Mouse (Mus musculus) heart, postnatal 0 days (tissue): Measurements from ENCODE around the gene Clec2l. TPM values are rescaled to one million over a fixed set of nuclear protein-coding genes. Genes with fewer than 3 reads are reported as not detected.

ENCODE experiments used
- ATAC-seq: fragments of 200-750 bp; cut with Nextera tagmentation; 2 replicates; pipeline ENCODE4 v1.8.0; 2017; ENCODE audit warnings: low read depth, moderate number of reproducible peaks, moderate library complexity; ENCODE audit not compliant: insufficient read depth
- DNase-seq: peaks from one replicate; pipeline ENCODE4 v3.0.0-alpha.2; 2016; ENCODE audit warnings: low spot score
- H3K27ac ChIP-seq: fragments of 300-500 bp; sonication (generic); 2 replicates; pipeline ENCODE4 v1.5.1; 2014; ENCODE audit warnings: low read depth, mild to moderate bottlenecking
- H3K27me3 ChIP-seq: fragments of 300-500 bp; sonication (generic); 2 replicates; pipeline ENCODE4 v1.6.1; 2014; ENCODE audit warnings: low read length, mixed read lengths; ENCODE audit not compliant: control insufficient read depth, insufficient read depth
- H3K36me3 ChIP-seq: fragments of 300-500 bp; sonication (generic); replicated peaks from 2 replicates; pipeline ENCODE4 v1.6.1; 2014; ENCODE audit warnings: low read length, mixed read lengths; ENCODE audit not compliant: control insufficient read depth, insufficient read depth
- H3K4me1 ChIP-seq: fragments of 300-500 bp; sonication (generic); 2 replicates; pipeline ENCODE4 v1.6.1; 2014; ENCODE audit warnings: antibody characterized with exemption; ENCODE audit not compliant: control insufficient read depth, insufficient read depth
- H3K4me2 ChIP-seq: fragments of 300-500 bp; sonication (generic); 2 replicates; pipeline ENCODE4 v1.6.1; 2014; ENCODE audit warnings: low read depth, mild to moderate bottlenecking, low read length, moderate library complexity
- H3K4me3 ChIP-seq: fragments of 300-500 bp; sonication (generic); 2 replicates; pipeline ENCODE4 v1.5.1; 2014; ENCODE audit warnings: low read depth, low read length
- H3K9ac ChIP-seq: fragments of 300-500 bp; sonication (generic); replicated peaks from 2 replicates; pipeline ENCODE4 v1.6.1; 2014; ENCODE audit warnings: low read depth, low read length, mixed read lengths
- H3K9me3 ChIP-seq: fragments of 300-500 bp; sonication (generic); replicated peaks from 2 replicates; pipeline ENCODE4 v1.6.1; 2016; ENCODE audit warnings: low read length; ENCODE audit not compliant: control insufficient read depth
- CTCF ChIP-seq: IDR thresholded peaks from 2 replicates; pipeline ENCODE4 v1.5.1; 2016; ENCODE audit warnings: antibody characterized with exemption, control low read depth, low read depth
- EP300 ChIP-seq: IDR thresholded peaks from 2 replicates; pipeline ENCODE4 v1.6.1; 2016; ENCODE audit warnings: antibody characterized with exemption, low read depth
- WGBS: fragments of 180-500 bp; shearing (Covaris S2); extraction: QIAGEN DNeasy Blood & Tissue Kit; methylation state at CpG from one replicate; pipeline ENCODE4 v1.1.7; 2014; 5-methylcytosine and 5-hydroxymethylcytosine counted together
- polyA plus RNA-seq: library from polyadenylated mRNA; unstranded; fragments of >200 nt; fragmentation: Nextera tagmentation; extraction: Ambion mirVana; gene quantifications from 2 replicates; pipeline ENCODE4 v1.2.1, GENCODE M21; 2015
- total RNA-seq: library from RNA; depleted of rRNA; stranded (reverse); fragments of >200 nt; gene quantifications from 2 replicates; pipeline ENCODE4 v1.2.3, GENCODE M21; 2014; ENCODE audit warnings: low replicate concordance

Gene Clec2l
- total and polyA plus RNA-seq, 2 experiments from 2014 or later = 1.2 to 3.4 TPM

DNA sequence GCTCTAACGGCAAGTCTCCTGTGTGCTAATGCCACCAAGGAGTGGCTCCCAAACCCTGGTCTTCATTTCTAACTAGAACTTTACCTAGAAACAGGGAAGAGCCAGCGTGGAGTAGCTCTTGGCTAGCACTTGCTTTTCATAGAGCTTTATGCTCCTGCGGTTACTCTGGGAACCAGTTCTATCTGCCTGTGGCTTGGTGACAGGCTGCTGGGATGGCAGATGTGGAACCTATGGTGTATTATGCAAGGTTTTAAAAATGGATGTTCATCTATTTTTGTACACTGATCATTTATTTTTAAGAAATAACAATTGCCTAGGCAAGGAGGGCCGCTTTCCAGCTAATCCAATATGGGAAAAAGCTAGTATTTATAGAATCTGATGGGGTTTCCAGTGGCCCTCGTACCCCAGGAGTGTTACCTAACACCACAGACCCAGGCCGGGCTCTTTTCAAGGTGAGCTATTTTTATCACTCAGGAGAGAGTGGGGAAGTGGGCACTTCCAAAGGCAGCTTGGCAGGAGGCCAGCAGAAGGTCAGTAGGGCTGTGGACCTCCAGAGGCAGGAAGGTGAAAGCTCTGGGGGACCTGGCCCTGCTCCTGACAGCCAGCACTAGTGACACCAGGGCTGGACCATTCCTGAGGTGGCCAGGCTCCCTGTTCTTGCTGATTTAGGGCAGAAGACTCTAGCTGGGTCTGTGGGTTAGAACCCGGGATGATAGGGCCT lies 41.6 kb downstream of the Clec2l start:
- Histone ChIP-seq H3K9me3 (no peaks in the 10 kb centered on the region), H3K4me1 (peaks cover 26% of the 10 kb centered on the region), H3K4me2 (no peak overlapping the region), H3K27me3 (no peaks in the 10 kb centered on the region), H3K9ac (0 out of 2 replicates have a peak overlapping the region, but pooled peaks have one; percentile 12), H3K4me3 (no peak overlapping the region), H3K36me3 (peaks cover 42% of the 10 kb centered on the region), H3K27ac (peak overlapping the region; percentile 82)
- TF ChIP-seq EP300 (no peak; the same call in 1 of the 2 replicates), CTCF (no peak)
- 33% methylated on average over 7 of the region's 7 CpGs for WGBS
- ATAC-seq (peak; percentile 83), DNase-seq (peak; percentile 52)

- Histone ChIP-seq H3K27ac (no peak overlapping the region), H3K4me2 (no peak overlapping the region), H3K36me3 (peaks cover 52% of the 10 kb centered on the region), H3K9me3 (no peaks in the 10 kb centered on the region), H3K27me3 (no peaks in the 10 kb centered on the region), H3K9ac (no peak overlapping the region), H3K4me3 (no peak overlapping the region), H3K4me1 (peaks cover 9% of the 10 kb centered on the region; the same call in 1 of the 2 replicates)
- 84% methylated on average over 3 of the region's 3 CpGs for WGBS
- DNase-seq (no peak), ATAC-seq (no peak)
- TF ChIP-seq EP300 (no peak), CTCF (no peak)
Measured at GRCm38 (mm10) chr6:38710449-38710848, 47.6 kb downstream of the Clec2l start.

DNA sequence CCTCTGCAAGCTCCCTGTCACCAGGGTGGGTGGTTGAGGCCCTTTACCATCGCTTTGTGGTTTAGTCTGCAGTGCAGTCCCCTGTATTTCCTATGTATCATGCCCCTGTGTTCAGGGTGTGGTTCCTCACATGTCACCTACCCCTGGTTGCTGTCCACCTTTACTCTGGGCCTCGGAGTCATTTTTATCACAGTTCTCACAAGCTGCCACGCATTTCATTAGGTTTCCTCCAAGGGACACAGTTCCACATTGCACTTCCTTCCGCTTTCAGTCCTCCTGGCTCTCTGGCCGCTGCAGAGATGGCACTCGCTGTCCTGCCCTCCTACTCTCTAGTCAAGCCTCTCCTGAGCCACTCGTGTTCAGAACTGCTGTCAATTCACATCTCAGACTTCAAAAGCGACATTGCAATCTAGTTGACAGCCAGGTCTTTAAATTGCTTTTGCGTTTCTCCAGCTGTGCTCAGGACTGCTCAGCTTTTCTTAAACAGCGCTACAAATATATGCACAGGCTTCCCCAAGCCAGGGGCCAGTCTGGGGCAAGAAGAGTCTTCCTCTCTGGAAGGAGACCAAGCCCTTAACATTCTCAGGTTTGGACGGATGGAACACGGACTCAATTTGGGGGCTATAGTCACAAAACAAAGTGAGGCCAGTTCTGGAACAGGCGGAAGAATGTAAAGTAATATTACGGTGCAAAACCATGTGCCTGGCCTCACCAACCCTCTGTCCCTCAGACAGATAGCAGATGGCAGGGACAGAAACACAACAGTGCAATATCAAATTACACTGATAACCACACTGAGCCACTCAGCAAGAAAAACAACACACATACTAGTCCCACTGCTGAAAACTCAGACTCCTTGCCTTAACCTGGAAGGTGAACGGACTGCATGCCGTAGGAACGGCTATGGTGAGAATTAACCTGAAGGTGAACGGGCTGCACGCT lies 51.4 kb downstream of the Clec2l start:
- no peaks in the 10 kb centered on the region for H3K9me3 ChIP-seq
- DNase-seq (no peak), ATAC-seq (peak; percentile 74)
- no peak overlapping the region for H3K4me2 ChIP-seq
- H3K4me1 ChIP-seq = peaks cover 9% of the 10 kb centered on the region; the same call in 1 of the 2 replicates
- H3K9ac ChIP-seq = no peak overlapping the region; the same call in 1 of the 2 replicates
- H3K27ac ChIP-seq = peak overlapping the region; percentile 6; the same call in 1 of the 2 replicates
- no peaks in the 10 kb centered on the region for H3K27me3 ChIP-seq
- no peak overlapping the region for H3K4me3 ChIP-seq
- peaks cover 75% of the 10 kb centered on the region for H3K36me3 ChIP-seq
- TF ChIP-seq CTCF = no peak
- TF ChIP-seq EP300 = no peak
- WGBS = 44% methylated on average over 19 of the region's 19 CpGs

DNA sequence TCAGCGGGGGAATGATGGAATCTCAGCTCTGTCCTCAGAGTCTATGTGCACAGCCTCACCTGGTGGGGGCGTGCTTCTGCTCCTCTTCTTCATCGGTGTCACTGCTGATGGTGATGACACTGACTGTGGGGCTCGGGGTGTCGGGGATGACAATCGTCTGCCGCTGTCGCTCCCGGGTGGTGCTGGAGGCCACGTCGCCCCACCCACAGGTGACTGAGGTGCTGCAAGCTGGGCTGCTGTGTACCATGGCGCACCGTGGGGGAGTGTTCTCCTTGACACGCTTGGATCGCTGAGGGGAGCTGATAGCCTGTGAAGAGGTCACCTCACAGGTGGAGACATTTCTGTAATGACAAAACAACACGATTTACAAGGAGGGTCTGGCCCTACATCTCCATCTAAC lies 53.0 kb downstream of the Clec2l start:
- no peaks in the 10 kb centered on the region for H3K9me3 ChIP-seq
- H3K27ac ChIP-seq = no peak overlapping the region
- H3K4me3 ChIP-seq = no peak overlapping the region
- ATAC-seq (no peak), DNase-seq (no peak)
- peaks cover 85% of the 10 kb centered on the region for H3K36me3 ChIP-seq
- H3K4me1 ChIP-seq = peaks cover 9% of the 10 kb centered on the region; the same call in 1 of the 2 replicates
- H3K27me3 ChIP-seq = no peaks in the 10 kb centered on the region
- 87% methylated on average over 16 of the region's 16 CpGs for WGBS
- H3K4me2 ChIP-seq = no peak overlapping the region
- H3K9ac ChIP-seq = no peak overlapping the region
- TF ChIP-seq EP300 (no peak), CTCF (no peak)

- DNase-seq = no peak
- no peak for ATAC-seq
- Histone ChIP-seq H3K36me3 (peaks cover 73% of the 10 kb centered on the region), H3K9me3 (no peaks in the 10 kb centered on the region), H3K4me3 (no peak overlapping the region), H3K27me3 (no peaks in the 10 kb centered on the region), H3K4me2 (no peak overlapping the region), H3K4me1 (peaks cover 9% of the 10 kb centered on the region; the same call in 1 of the 2 replicates), H3K9ac (no peak overlapping the region), H3K27ac (no peak overlapping the region)
- TF ChIP-seq EP300 (no peak), CTCF (no peak)
- 89% methylated on average over 7 of the region's 7 CpGs for WGBS
Measured at GRCm38 (mm10) chr6:38718625-38719024, 55.8 kb downstream of the Clec2l start.
